Mouse (Mus musculus) lung, postnatal 0 days (tissue): ENCODE data around the gene Ddrgk1. TPM values are rescaled to one million over a fixed set of nuclear protein-coding genes. Genes with fewer than 3 reads are reported as not detected.

ENCODE experiments used
- ATAC-seq: fragments of 200-750 bp; cut with Nextera tagmentation; 2 replicates; pipeline ENCODE4 v1.8.0; 2017; ENCODE audit warnings: moderate library complexity
- DNase-seq: peaks from one replicate; pipeline ENCODE4 v3.0.0-alpha.2; 2016; ENCODE audit warnings: low spot score
- H3K27ac ChIP-seq: fragments of 300-500 bp; sonication (generic); 2 replicates; pipeline ENCODE4 v1.5.1; 2014; ENCODE audit warnings: antibody characterized with exemption, mild to moderate bottlenecking, low read length, mixed read lengths
- H3K27me3 ChIP-seq: fragments of 300-500 bp; sonication (generic); replicated peaks from 2 replicates; pipeline ENCODE4 v1.6.1; 2014; ENCODE audit warnings: low read length, mixed read lengths; ENCODE audit not compliant: insufficient read depth
- H3K36me3 ChIP-seq: fragments of 300-500 bp; sonication (generic); 2 replicates; pipeline ENCODE4 v1.6.1; 2014; ENCODE audit warnings: low read length, mixed read lengths; ENCODE audit not compliant: insufficient read depth
- H3K4me1 ChIP-seq: fragments of 300-500 bp; sonication (generic); 2 replicates; pipeline ENCODE4 v1.6.1; 2014; ENCODE audit warnings: antibody characterized with exemption, low read depth, low read length, mixed read lengths; ENCODE audit not compliant: insufficient read depth
- H3K4me2 ChIP-seq: fragments of 300-500 bp; sonication (generic); replicated peaks from 2 replicates; pipeline ENCODE4 v1.6.1; 2014; ENCODE audit warnings: low read depth, mild to moderate bottlenecking, low read length, moderate library complexity, mixed read lengths
- H3K4me3 ChIP-seq: fragments of 300-500 bp; sonication (generic); 2 replicates; pipeline ENCODE4 v1.5.1; 2014; ENCODE audit warnings: low read depth, low read length
- H3K9ac ChIP-seq: fragments of 300-500 bp; sonication (generic); replicated peaks from 2 replicates; pipeline ENCODE4 v1.6.1; 2014; ENCODE audit warnings: low read depth, mild to moderate bottlenecking
- H3K9me3 ChIP-seq: fragments of 300-500 bp; sonication (generic); 2 replicates; pipeline ENCODE4 v1.6.1; 2016; ENCODE audit warnings: low read length, mixed read lengths
- CTCF ChIP-seq: IDR thresholded peaks from 2 replicates; pipeline ENCODE4 v1.5.1; 2016; ENCODE audit warnings: antibody characterized with exemption, mild to moderate bottlenecking
- EP300 ChIP-seq: IDR thresholded peaks from 2 replicates; pipeline ENCODE4 v1.6.1; 2016; ENCODE audit warnings: antibody characterized with exemption, mild to moderate bottlenecking, control low read depth
- WGBS: fragments of 180-500 bp; shearing (Covaris S2); extraction: QIAGEN DNeasy Blood & Tissue Kit; methylation state at CpG from one replicate; pipeline ENCODE4 v1.1.7; 2014; 5-methylcytosine and 5-hydroxymethylcytosine counted together
- polyA plus RNA-seq: library from polyadenylated mRNA; unstranded; fragments of >200 nt; fragmentation: Nextera tagmentation; extraction: Ambion mirVana; gene quantifications from 2 replicates; pipeline ENCODE4 v1.2.1, GENCODE M21; 2015

Gene Ddrgk1
- polyA plus RNA-seq, 1 experiment from 2014 or later: 90.9 TPM

- no peaks in the 10 kb centered on the region for H3K9me3 ChIP-seq
- H3K36me3 ChIP-seq: no peaks in the 10 kb centered on the region
- H3K9ac ChIP-seq: peak within 1 kb of the TSS; percentile 52
- no peak within 1 kb of the TSS for H3K27ac ChIP-seq
- TF ChIP-seq EP300 (no peak), CTCF (no peak)
- H3K4me1 ChIP-seq: no peaks in the 10 kb centered on the region
- H3K27me3 ChIP-seq: no peaks in the 10 kb centered on the region
- DNase-seq: peak; percentile 95
- peak; percentile 99 for ATAC-seq
- 4% methylated on average over 37 of the region's 40 CpGs for WGBS
- H3K4me3 ChIP-seq: peak within 1 kb of the TSS; percentile 57
- peak within 1 kb of the TSS; percentile 97 for H3K4me2 ChIP-seq
Measured at GRCm38 (mm10) chr2:130642684-130643369, 21.6 kb downstream of the Ddrgk1 start, which contains the start of gene Lzts3. Gene Lzts3, minus strand, starts transcription at chr2:130642803.

GRCm38 (mm10) chr2:130642197-130642660, 22.2 kb downstream of the Ddrgk1 start:
- no peaks in the 10 kb centered on the region for H3K4me1 ChIP-seq
- no peaks in the 10 kb centered on the region; the same call in 1 of the 2 replicates for H3K27me3 ChIP-seq
- H3K27ac ChIP-seq: no peak overlapping the region
- H3K4me2 ChIP-seq: peak overlapping the region; percentile 97
- DNase-seq (no peak), ATAC-seq (peak; percentile 32)
- TF ChIP-seq CTCF (no peak), EP300 (no peak)
- H3K4me3 ChIP-seq: peak overlapping the region; percentile 57
- H3K9ac ChIP-seq: peak overlapping the region; percentile 52
- 0% methylated on average over 13 of the region's 27 CpGs for WGBS
- no peaks in the 10 kb centered on the region for H3K36me3 ChIP-seq
- H3K9me3 ChIP-seq: no peaks in the 10 kb centered on the region

- no peak overlapping the region for H3K4me2 ChIP-seq
- no peaks in the 10 kb centered on the region for H3K36me3 ChIP-seq
- no peak for TF ChIP-seq EP300
- ATAC-seq: no peak
- no peak overlapping the region for H3K4me3 ChIP-seq
- no peaks in the 10 kb centered on the region for H3K4me1 ChIP-seq
- H3K9ac ChIP-seq: no peak overlapping the region
- 51% methylated on average over 6 of the region's 6 CpGs for WGBS
- no peak overlapping the region for H3K27ac ChIP-seq
- H3K27me3 ChIP-seq: no peaks in the 10 kb centered on the region; the same call in 1 of the 2 replicates
- peak; percentile 30 for DNase-seq
- no peaks in the 10 kb centered on the region for H3K9me3 ChIP-seq
Measured at GRCm38 (mm10) chr2:130641351-130642025, 23.0 kb downstream of the Ddrgk1 start.

- no peak overlapping the region for H3K9ac ChIP-seq
- no peak overlapping the region for H3K4me3 ChIP-seq
- peaks cover 8% of the 10 kb centered on the region; the same call in 1 of the 2 replicates for H3K27me3 ChIP-seq
- DNase-seq (no peak), ATAC-seq (no peak)
- TF ChIP-seq EP300 (no peak), CTCF (no peak)
- H3K4me1 ChIP-seq: peaks cover 13% of the 10 kb centered on the region; the same call in 1 of the 2 replicates
- H3K27ac ChIP-seq: no peak overlapping the region
- no peak overlapping the region for H3K4me2 ChIP-seq
- no peaks in the 10 kb centered on the region for H3K36me3 ChIP-seq
- H3K9me3 ChIP-seq: no peaks in the 10 kb centered on the region
- 84% methylated on average over 6 of the region's 6 CpGs for WGBS
Measured at GRCm38 (mm10) chr2:130639276-130639675, 25.2 kb downstream of the Ddrgk1 start.

GRCm38 (mm10) chr2:130638101-130638611, 26.3 kb downstream of the Ddrgk1 start:
- TF ChIP-seq EP300 (no peak), CTCF (no peak)
- 35% methylated on average over 16 of the region's 16 CpGs for WGBS
- Histone ChIP-seq H3K9me3 (no peaks in the 10 kb centered on the region), H3K36me3 (no peaks in the 10 kb centered on the region), H3K4me3 (no peak overlapping the region), H3K4me2 (no peak overlapping the region), H3K9ac (no peak overlapping the region), H3K27ac (no peak overlapping the region), H3K4me1 (peaks cover 13% of the 10 kb centered on the region; the same call in 1 of the 2 replicates), H3K27me3 (peaks cover 17% of the 10 kb centered on the region)
- no peak for ATAC-seq
- DNase-seq: no peak

GRCm38 (mm10) chr2:130635847-130636246, 28.6 kb downstream of the Ddrgk1 start:
- WGBS: 28% methylated on average over 21 of the region's 21 CpGs
- Histone ChIP-seq H3K9me3 (no peaks in the 10 kb centered on the region), H3K4me3 (no peak overlapping the region; the same call in 1 of the 2 replicates), H3K27ac (no peak overlapping the region), H3K36me3 (no peaks in the 10 kb centered on the region), H3K9ac (no peak overlapping the region), H3K4me1 (peaks cover 13% of the 10 kb centered on the region; the same call in 1 of the 2 replicates), H3K4me2 (peak overlapping the region; percentile 72), H3K27me3 (peaks cover 17% of the 10 kb centered on the region)
- peak; percentile 26 for ATAC-seq
- DNase-seq: no peak
- TF ChIP-seq EP300 (no peak), CTCF (no peak)
